Mouse (Mus musculus) forelimb bud, embryonic 11.5 days (tissue): ENCODE results near the gene Zfp57.
A peak's percentile ranks its signal among the peaks of the same experiment; 100 is the strongest.

ENCODE experiments used
- DNase-seq: peaks from one replicate; pipeline ENCODE4 v3.0.0-alpha.2; 2012; ENCODE audit warnings: low read depth, low spot score

Gene Zfp57

DNA sequence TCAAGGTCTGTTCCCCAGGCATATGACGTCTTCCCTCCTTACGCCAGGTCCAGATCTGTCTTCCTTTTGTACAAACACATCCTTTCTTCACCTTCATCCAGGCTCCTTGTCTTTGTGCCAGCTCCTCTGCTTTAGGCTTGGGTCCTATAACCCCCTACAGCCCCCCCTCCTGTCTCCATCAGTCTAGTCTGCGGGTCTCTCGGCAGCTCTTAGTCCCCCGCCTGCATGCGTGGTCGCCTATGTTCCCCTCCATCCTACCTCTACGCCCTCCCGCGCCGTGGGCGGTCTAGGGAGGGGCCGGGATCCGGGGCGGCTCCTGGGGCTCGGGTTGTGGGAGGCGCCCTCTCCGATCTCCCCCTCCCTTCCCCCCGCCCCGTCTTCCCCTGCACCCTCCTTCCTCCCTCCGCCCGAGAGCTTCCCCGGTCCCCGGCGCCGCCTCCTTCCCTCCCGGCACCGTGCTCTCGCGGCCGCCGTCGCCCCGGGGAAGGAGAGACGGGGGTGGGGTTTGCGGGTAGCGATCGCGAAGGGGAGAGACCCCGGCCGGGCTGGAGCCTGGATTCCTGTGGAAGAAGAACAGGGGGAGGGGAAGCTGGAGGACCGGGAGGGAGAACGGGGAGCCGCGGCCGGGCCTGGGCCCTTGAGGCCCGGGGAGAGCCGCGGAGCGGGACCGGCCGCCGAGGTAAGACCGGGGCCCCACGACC lies 44.8 kb downstream of the Zfp57 start, which contains the start of gene Gabbr1:
Gene Gabbr1 (plus strand): TSS at position 356 of the 701 bp plus-strand sequence.
- DNase-seq = peak; percentile 74

GRCm38 (mm10) chr17:37046312-37047112 lies 45.5 kb downstream of the Zfp57 start:
- peak; percentile 39 for DNase-seq

DNA sequence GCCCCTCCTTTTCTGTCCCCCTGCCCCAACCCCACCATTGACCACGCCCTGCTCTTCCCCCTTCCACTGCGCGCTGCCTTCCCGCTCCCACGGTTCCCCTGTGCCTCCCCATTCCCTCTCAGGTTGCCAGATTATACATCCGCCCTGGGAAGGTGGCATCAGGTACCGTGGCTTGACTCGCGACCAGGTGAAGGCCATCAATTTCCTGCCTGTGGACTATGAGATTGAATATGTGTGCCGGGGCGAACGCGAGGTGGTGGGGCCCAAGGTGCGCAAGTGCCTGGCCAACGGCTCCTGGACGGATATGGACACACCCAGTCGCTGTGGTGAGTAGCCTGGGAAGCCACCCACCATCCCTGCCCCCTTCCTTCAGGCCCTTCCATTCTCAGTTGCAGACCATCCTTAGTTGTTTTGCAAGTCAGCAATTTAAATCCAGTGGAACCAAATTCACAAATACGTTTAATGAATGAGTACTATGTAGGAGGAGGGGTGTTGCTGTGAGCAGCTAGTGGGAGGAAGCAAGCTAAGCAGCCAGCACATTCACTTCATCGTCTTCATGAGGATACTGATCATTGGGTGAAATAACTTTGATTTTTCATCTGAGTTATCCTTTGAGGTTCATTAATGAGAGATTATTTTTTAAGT lies 46.5 kb downstream of the Zfp57 start:
- no peak for DNase-seq

- DNase-seq = no peak
Observed at GRCm38 (mm10) chr17:37047981-37048380, 47.0 kb downstream of the Zfp57 start.

- no peak for DNase-seq
Observed at GRCm38 (mm10) chr17:37048383-37048782, 47.4 kb downstream of the Zfp57 start.

- peak; percentile 52 for DNase-seq
Observed at GRCm38 (mm10) chr17:37049570-37050310, 48.8 kb downstream of the Zfp57 start.

- DNase-seq = peak; percentile 76
Observed at GRCm38 (mm10) chr17:37050399-37050798, 49.4 kb downstream of the Zfp57 start.

DNA sequence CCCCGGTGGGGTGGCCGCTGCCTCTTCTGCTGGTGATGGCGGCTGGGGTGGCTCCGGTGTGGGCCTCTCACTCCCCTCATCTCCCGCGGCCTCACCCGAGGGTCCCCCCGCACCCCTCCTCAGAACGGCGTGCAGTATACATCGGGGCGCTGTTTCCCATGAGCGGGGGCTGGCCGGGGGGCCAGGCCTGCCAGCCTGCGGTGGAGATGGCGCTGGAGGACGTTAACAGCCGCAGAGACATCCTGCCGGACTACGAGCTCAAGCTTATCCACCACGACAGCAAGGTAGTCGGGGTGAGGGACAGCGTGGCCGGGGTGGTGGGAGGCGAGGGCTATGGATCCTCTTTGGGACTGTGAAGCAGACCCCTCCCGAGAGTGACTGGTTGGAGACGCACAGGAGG lies 49.9 kb downstream of the Zfp57 start:
- DNase-seq = no peak

- no peak for DNase-seq
Observed at GRCm38 (mm10) chr17:37051745-37052144, 50.8 kb downstream of the Zfp57 start.

- no peak for DNase-seq
Observed at GRCm38 (mm10) chr17:37056957-37057356, 56.0 kb downstream of the Zfp57 start.
